In genomic region chr9:47752516-47752915, GRCm38 (mm10) we compare ENCODE assay signal across 12 mouse cellular contexts.
DNase-seq lines count a peak whose midpoint lies in the region; ATAC-seq and TF ChIP-seq lines count a peak whose summit lies in the region.
"Had no signal": no experiment of that assay in that cellular context is flagged by ENCODE, and none has a peak within 500 bp of the region (broad histone marks: within the 10 kb centered on the region; RNA-seq: fewer than 3 reads in every experiment).

No protein-coding gene starts in this region.

- H3K4me2 ChIP-seq in forebrain, embryonic 12.5 days, result no peak overlapping the region
- H3K4me2 ChIP-seq in forebrain, embryonic 14.5 days (ENCODE audit: low read length), result no peak overlapping the region
- H3K4me2 ChIP-seq in midbrain, embryonic 13.5 days (replicated peaks), result no peak overlapping the region
- H3K4me2 ChIP-seq in midbrain, postnatal 0 days (ENCODE audit: low read depth, low read length, poor library complexity, severe bottlenecking), result no peak overlapping the region
- H3K4me2 ChIP-seq in lung, postnatal 0 days (replicated peaks; ENCODE audit: low read depth, low read length), result no peak overlapping the region

- no peak overlapping the region for H3K4me3 ChIP-seq in forebrain, embryonic 12.5 days (replicated peaks)
- no peak overlapping the region for H3K4me3 ChIP-seq in forebrain, embryonic 14.5 days (ENCODE audit: low read depth, low read length)
- H3K4me3 ChIP-seq in midbrain, embryonic 13.5 days (replicated peaks), result no peak overlapping the region
- no peak overlapping the region for H3K4me3 ChIP-seq in midbrain, postnatal 0 days (ENCODE audit: low read depth, low read length)
- no peak overlapping the region for H3K4me3 ChIP-seq in lung, postnatal 0 days (ENCODE audit: low read depth, low read length)

- no peaks in the 10 kb centered on the region for H3K27me3 ChIP-seq in forebrain, embryonic 12.5 days
- no peaks in the 10 kb centered on the region for H3K27me3 ChIP-seq in forebrain, embryonic 14.5 days (replicated peaks; ENCODE audit: control insufficient read depth, insufficient read depth, low read length)
- H3K27me3 ChIP-seq in midbrain, embryonic 13.5 days, result no peaks in the 10 kb centered on the region
- no peaks in the 10 kb centered on the region for H3K27me3 ChIP-seq in midbrain, postnatal 0 days (ENCODE audit: insufficient read depth, low read length)
- H3K27me3 ChIP-seq in lung, postnatal 0 days (replicated peaks; ENCODE audit: insufficient read depth, low read length), result no peaks in the 10 kb centered on the region

- DNase-seq in forebrain, embryonic 14.5 days (ENCODE audit: low spot score), result no peak
- no peak for DNase-seq in midbrain, postnatal 0 days (ENCODE audit: low spot score)
- peak; percentile 24 for DNase-seq in hindlimb bud, embryonic 11.5 days (ENCODE audit: extremely low spot score, low read depth, low spot score)
- DNase-seq in lung, postnatal 0 days (ENCODE audit: low spot score), result no peak
- DNase-seq in cerebellum, adult 8-10 months, result no peak
- no peak for DNase-seq in c-Kit-positive CD71-positive TER-119-positive erythroid progenitor cells, embryonic 14.5 days (ENCODE audit: low spot score)
- DNase-seq: adrenal gland, postnatal 36 days; cerebellum, adult 11 months; kidney, adult 9 months; liver, postnatal 0 days had no signal

- H3K27ac ChIP-seq in forebrain, embryonic 12.5 days, result 0 out of 2 replicates have a peak overlapping the region, but pooled peaks have one; percentile 25
- no peak overlapping the region for H3K27ac ChIP-seq in forebrain, embryonic 14.5 days (ENCODE audit: low read depth, low read length)
- peak overlapping the region; percentile 73 for H3K27ac ChIP-seq in midbrain, embryonic 13.5 days
- no peak overlapping the region for H3K27ac ChIP-seq in midbrain, postnatal 0 days (ENCODE audit: low read depth, low read length)
- no peak overlapping the region for H3K27ac ChIP-seq in lung, postnatal 0 days (ENCODE audit: low read length)

- H3K9ac ChIP-seq in forebrain, embryonic 12.5 days, result no peak overlapping the region
- no peak overlapping the region for H3K9ac ChIP-seq in forebrain, embryonic 14.5 days (ENCODE audit: low read length)
- H3K9ac ChIP-seq in midbrain, embryonic 13.5 days (replicated peaks), result no peak overlapping the region
- no peak overlapping the region for H3K9ac ChIP-seq in midbrain, postnatal 0 days (replicated peaks; ENCODE audit: low read length, poor library complexity, severe bottlenecking)
- no peak overlapping the region for H3K9ac ChIP-seq in lung, postnatal 0 days (replicated peaks; ENCODE audit: low read depth)
- H3K9ac ChIP-seq: liver, postnatal 0 days had no signal

- TF ChIP-seq CTCF in midbrain, postnatal 0 days (IDR thresholded peaks at IDR 0.05), result no peak
- no peak for TF ChIP-seq CTCF in lung, postnatal 0 days (IDR thresholded peaks at IDR 0.05)

- H3K9me3 ChIP-seq in forebrain, embryonic 12.5 days, result no peaks in the 10 kb centered on the region
- no peaks in the 10 kb centered on the region for H3K9me3 ChIP-seq in forebrain, embryonic 14.5 days (replicated peaks; ENCODE audit: control insufficient read depth, low read length)
- H3K9me3 ChIP-seq in midbrain, embryonic 13.5 days, result no peaks in the 10 kb centered on the region
- H3K9me3 ChIP-seq in midbrain, postnatal 0 days (ENCODE audit: low read length), result no peaks in the 10 kb centered on the region
- H3K9me3 ChIP-seq in lung, postnatal 0 days (ENCODE audit: low read length), result no peaks in the 10 kb centered on the region

- no peaks in the 10 kb centered on the region for H3K36me3 ChIP-seq in forebrain, embryonic 12.5 days (replicated peaks)
- no peaks in the 10 kb centered on the region for H3K36me3 ChIP-seq in forebrain, embryonic 14.5 days (ENCODE audit: control insufficient read depth, insufficient read depth, low read length)
- H3K36me3 ChIP-seq in midbrain, embryonic 13.5 days, result no peaks in the 10 kb centered on the region
- H3K36me3 ChIP-seq in midbrain, postnatal 0 days (ENCODE audit: insufficient read depth, low read length), result no peaks in the 10 kb centered on the region
- H3K36me3 ChIP-seq in lung, postnatal 0 days (ENCODE audit: insufficient read depth, low read length), result no peaks in the 10 kb centered on the region

- 44% methylated on average over 5 of the region's 5 CpGs for WGBS in forebrain, embryonic 12.5 days
- 45% methylated on average over 5 of the region's 5 CpGs for WGBS in forebrain, embryonic 14.5 days
- WGBS in midbrain, embryonic 13.5 days, result 60% methylated on average over 5 of the region's 5 CpGs
- WGBS in midbrain, postnatal 0 days, result 46% methylated on average over 5 of the region's 5 CpGs
- WGBS in lung, postnatal 0 days, result 71% methylated on average over 5 of the region's 5 CpGs

- ATAC-seq in forebrain, embryonic 12.5 days (ENCODE audit: low FRiP score), result no peak
- ATAC-seq in forebrain, embryonic 14.5 days, result no peak
- ATAC-seq in midbrain, embryonic 13.5 days, result no peak
- ATAC-seq in midbrain, postnatal 0 days (ENCODE audit: low FRiP score), result no peak
- ATAC-seq in lung, postnatal 0 days, result no peak
- ATAC-seq: liver, postnatal 0 days had no signal

- peaks cover 25% of the 10 kb centered on the region for H3K4me1 ChIP-seq in forebrain, embryonic 12.5 days
- peaks cover 18% of the 10 kb centered on the region for H3K4me1 ChIP-seq in forebrain, embryonic 14.5 days (ENCODE audit: control insufficient read depth, insufficient read depth, low read length)
- peaks cover 33% of the 10 kb centered on the region for H3K4me1 ChIP-seq in midbrain, embryonic 13.5 days (replicated peaks)
- no peaks in the 10 kb centered on the region for H3K4me1 ChIP-seq in midbrain, postnatal 0 days (ENCODE audit: insufficient read depth, low read length)
- no peaks in the 10 kb centered on the region for H3K4me1 ChIP-seq in lung, postnatal 0 days (ENCODE audit: insufficient read depth, low read depth, low read length)

- no peak for TF ChIP-seq EP300 in lung, postnatal 0 days (IDR thresholded peaks at IDR 0.05)

Comparison
In these comparisons a context has a peak if more than half of its experiments do, and no peak if none do; other contexts are left out.
1. H3K27ac ChIP-seq: peak in forebrain, embryonic 12.5 days (single experiment) and midbrain, embryonic 13.5 days (single experiment); none in forebrain, embryonic 14.5 days (single experiment), midbrain, postnatal 0 days (single experiment) and lung, postnatal 0 days (single experiment).